Mouse (Mus musculus) hindbrain, embryonic 15.5 days (tissue): ENCODE results near the gene Vamp5. TPM values are rescaled to one million over a fixed set of nuclear protein-coding genes. Genes with fewer than 3 reads are reported as not detected.
A peak's percentile ranks its signal among the peaks of the same experiment; 100 is the strongest.

Experiments
- ATAC-seq: fragments of 200-750 bp; cut with Nextera tagmentation; 2 replicates; pipeline ENCODE4 v1.8.0; 2017; ENCODE audit warnings: low read depth, moderate number of reproducible peaks, moderate TSS enrichment; ENCODE audit not compliant: low FRiP score
- H3K27ac ChIP-seq: fragments of 300-500 bp; sonication (generic); replicated peaks from 2 replicates; pipeline ENCODE4 v1.5.1; 2015; ENCODE audit warnings: mild to moderate bottlenecking, inconsistent platforms
- H3K27me3 ChIP-seq: fragments of 300-500 bp; sonication (generic); 2 replicates; pipeline ENCODE4 v1.6.1; 2015; ENCODE audit warnings: control low read depth, inconsistent platforms
- H3K36me3 ChIP-seq: fragments of 300-500 bp; sonication (generic); 2 replicates; pipeline ENCODE4 v1.6.1; 2015; ENCODE audit warnings: control low read depth, inconsistent platforms
- H3K4me1 ChIP-seq: fragments of 300-500 bp; sonication (generic); replicated peaks from 2 replicates; pipeline ENCODE4 v1.6.1; 2015; ENCODE audit warnings: control low read depth, inconsistent platforms
- H3K4me2 ChIP-seq: fragments of 300-500 bp; sonication (generic); 2 replicates; pipeline ENCODE4 v1.6.1; 2015; ENCODE audit warnings: moderate library complexity, mild to moderate bottlenecking, inconsistent platforms
- H3K4me3 ChIP-seq: fragments of 300-500 bp; sonication (generic); 2 replicates; pipeline ENCODE4 v1.5.1; 2015; ENCODE audit warnings: mild to moderate bottlenecking, inconsistent platforms
- H3K9ac ChIP-seq: fragments of 300-500 bp; sonication (generic); 2 replicates; pipeline ENCODE4 v1.6.1; 2015; ENCODE audit warnings: inconsistent platforms
- H3K9me3 ChIP-seq: fragments of 300-500 bp; sonication (generic); 2 replicates; pipeline ENCODE4 v1.6.1; 2016; ENCODE audit warnings: control low read depth, inconsistent platforms
- WGBS: fragments of 180-500 bp; shearing (Covaris S2); methylation state at CpG from one replicate; pipeline ENCODE4 v1.1.7; 2015; 5-methylcytosine and 5-hydroxymethylcytosine counted together
- polyA plus RNA-seq: library from polyadenylated mRNA; unstranded; fragments of >200 nt; fragmentation: Nextera tagmentation; extraction: Ambion mirVana; gene quantifications from 2 replicates; pipeline ENCODE4 v1.2.1, GENCODE M21; 2015

Gene Vamp5
- polyA plus RNA-seq, 1 experiment from 2014 or later = 16.2 TPM

GRCm38 (mm10) chr6:72374206-72374605, 6.1 kb downstream of the Vamp5 start:
- 81% methylated on average over 7 of the region's 7 CpGs for WGBS
- no peak overlapping the region for H3K4me2 ChIP-seq

GRCm38 (mm10) chr6:72373184-72373583, 7.1 kb downstream of the Vamp5 start:
- Histone ChIP-seq H3K27ac (no peak overlapping the region), H3K4me1 (no peaks in the 10 kb centered on the region), H3K9ac (no peak overlapping the region), H3K4me3 (no peak overlapping the region), H3K4me2 (no peak overlapping the region), H3K36me3 (no peaks in the 10 kb centered on the region), H3K27me3 (no peaks in the 10 kb centered on the region), H3K9me3 (no peaks in the 10 kb centered on the region)
- 80% methylated on average over 4 of the region's 4 CpGs for WGBS
- no peak for ATAC-seq

More at GRCm38 (mm10) chr6:72374206-72374605, 6.1 kb downstream of the Vamp5 start:
- Histone ChIP-seq H3K27me3 (peaks cover 9% of the 10 kb centered on the region; the same call in 1 of the 2 replicates), H3K4me3 (no peak overlapping the region), H3K36me3 (no peaks in the 10 kb centered on the region), H3K9me3 (no peaks in the 10 kb centered on the region), H3K9ac (no peak overlapping the region), H3K4me1 (no peaks in the 10 kb centered on the region), H3K27ac (no peak overlapping the region)
- no peak for ATAC-seq

GRCm38 (mm10) chr6:72371571-72371970, 8.7 kb downstream of the Vamp5 start:
- WGBS = 28% methylated on average over 1 of the region's 1 CpGs
- no peak overlapping the region for H3K4me2 ChIP-seq
- no peak overlapping the region for H3K9ac ChIP-seq
- H3K27ac ChIP-seq = no peak overlapping the region
- no peak for ATAC-seq
- no peaks in the 10 kb centered on the region for H3K27me3 ChIP-seq
- no peak overlapping the region for H3K4me3 ChIP-seq
- no peaks in the 10 kb centered on the region for H3K9me3 ChIP-seq
- no peaks in the 10 kb centered on the region for H3K4me1 ChIP-seq
- no peaks in the 10 kb centered on the region for H3K36me3 ChIP-seq

DNA sequence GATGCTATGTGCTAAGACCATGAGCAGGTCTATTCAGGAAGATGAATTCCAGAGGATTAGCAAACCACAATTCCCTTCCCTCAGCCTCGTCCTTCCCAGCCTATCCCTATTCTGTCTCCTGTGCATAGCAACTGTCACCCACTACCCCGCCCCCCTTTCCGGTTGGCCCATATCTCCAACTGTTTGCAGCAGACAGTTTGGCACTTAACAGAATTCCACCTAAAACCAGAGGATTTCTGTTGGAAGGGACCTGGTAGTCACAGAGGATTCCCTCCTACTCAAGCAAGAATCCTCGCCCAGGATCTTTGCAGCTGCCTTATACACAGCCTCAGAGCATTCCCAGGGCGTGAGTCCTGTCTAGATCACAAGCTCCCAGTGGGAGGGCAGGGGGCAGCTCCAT, 9.1 kb downstream of the Vamp5 start:
- no peak overlapping the region for H3K4me3 ChIP-seq
- no peaks in the 10 kb centered on the region for H3K27me3 ChIP-seq
- no peaks in the 10 kb centered on the region for H3K4me1 ChIP-seq
- WGBS = 47% methylated on average over 5 of the region's 5 CpGs
- H3K9ac ChIP-seq = no peak overlapping the region
- H3K36me3 ChIP-seq = no peaks in the 10 kb centered on the region
- H3K9me3 ChIP-seq = no peaks in the 10 kb centered on the region
- no peak overlapping the region for H3K4me2 ChIP-seq
- no peak overlapping the region for H3K27ac ChIP-seq
- no peak for ATAC-seq

DNA sequence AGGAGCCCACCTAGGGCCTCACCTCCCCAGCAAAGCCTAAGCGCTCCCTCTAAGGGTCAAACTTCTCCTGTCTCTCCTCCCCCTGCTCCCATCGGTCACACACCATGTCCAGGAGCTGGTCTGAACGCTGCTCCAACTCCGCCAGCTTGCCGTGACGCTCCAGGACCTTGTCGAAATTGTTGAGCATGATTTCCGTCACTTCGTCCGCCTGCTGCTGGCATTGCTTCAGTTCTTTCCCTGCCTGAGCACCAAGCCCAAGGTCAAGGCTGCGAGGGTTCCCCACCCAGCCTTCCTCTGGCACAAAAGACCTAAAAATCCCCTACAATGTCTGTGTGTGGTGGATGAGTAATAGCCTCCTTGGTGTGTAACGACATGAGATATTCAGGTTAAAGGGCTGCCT, 10.2 kb downstream of the Vamp5 start:
- 90% methylated on average over 12 of the region's 12 CpGs for WGBS
- Histone ChIP-seq H3K4me3 (no peak overlapping the region), H3K9me3 (no peaks in the 10 kb centered on the region), H3K4me1 (no peaks in the 10 kb centered on the region), H3K27ac (no peak overlapping the region), H3K4me2 (no peak overlapping the region), H3K9ac (no peak overlapping the region), H3K27me3 (no peaks in the 10 kb centered on the region), H3K36me3 (no peaks in the 10 kb centered on the region)
- ATAC-seq = no peak

DNA sequence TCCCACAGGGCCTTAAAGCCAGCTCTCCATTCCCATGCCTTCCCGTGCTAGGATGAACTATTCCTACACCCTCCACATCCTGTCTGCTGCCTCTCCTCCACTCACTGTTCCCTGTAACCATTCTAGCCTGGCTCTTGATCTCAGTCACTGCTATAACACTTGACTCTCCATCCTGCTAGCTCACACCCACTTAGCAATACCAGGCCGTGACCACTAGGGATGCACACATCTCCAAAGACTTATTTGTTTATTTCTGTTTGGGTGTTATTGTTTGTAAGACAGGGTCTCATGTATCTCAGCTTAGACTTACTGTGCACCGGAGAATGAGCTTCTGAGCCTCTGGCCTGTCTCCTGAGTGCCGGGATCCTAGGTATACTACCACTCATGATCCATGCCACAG, 10.7 kb downstream of the Vamp5 start:
- Histone ChIP-seq H3K9ac (no peak overlapping the region), H3K36me3 (no peaks in the 10 kb centered on the region), H3K9me3 (no peaks in the 10 kb centered on the region), H3K27me3 (no peaks in the 10 kb centered on the region), H3K4me2 (no peak overlapping the region), H3K4me3 (no peak overlapping the region), H3K27ac (no peak overlapping the region), H3K4me1 (no peaks in the 10 kb centered on the region)
- 78% methylated on average over 4 of the region's 4 CpGs for WGBS
- no peak for ATAC-seq

DNA sequence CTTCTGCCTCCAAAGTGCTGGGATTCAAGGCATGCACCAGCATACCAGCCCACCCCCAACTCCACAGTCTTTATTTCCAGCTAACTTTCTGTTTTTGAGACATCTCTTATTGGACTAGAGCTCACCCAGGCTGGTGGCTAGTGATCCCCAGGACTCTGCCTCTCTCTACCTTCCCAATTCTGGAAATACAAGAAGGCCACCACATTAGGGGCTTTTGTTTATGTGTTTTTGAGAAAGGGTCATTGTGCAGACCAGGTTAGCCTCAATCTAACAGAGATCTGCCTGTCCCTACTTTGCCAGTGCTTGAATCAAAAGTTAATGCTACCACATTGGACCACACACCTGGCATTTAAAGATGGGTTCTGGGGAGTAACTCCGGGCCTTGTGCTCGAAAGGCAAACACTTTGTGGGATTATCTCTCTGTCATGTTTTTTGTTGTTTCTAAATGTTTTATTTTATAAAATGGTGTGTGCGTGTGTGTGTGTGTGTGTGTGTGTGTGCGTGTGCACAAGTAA, 12.8 kb downstream of the Vamp5 start:
- no peak overlapping the region for H3K27ac ChIP-seq
- H3K4me3 ChIP-seq = no peak overlapping the region
- WGBS = 77% methylated on average over 4 of the region's 4 CpGs
- no peaks in the 10 kb centered on the region for H3K36me3 ChIP-seq
- peaks cover 7% of the 10 kb centered on the region for H3K4me1 ChIP-seq
- no peak for ATAC-seq
- H3K9ac ChIP-seq = no peak overlapping the region
- no peaks in the 10 kb centered on the region for H3K9me3 ChIP-seq
- 0 out of 2 replicates have a peak, but pooled peaks cover 2% of the 10 kb centered on the region for H3K27me3 ChIP-seq
- no peak overlapping the region for H3K4me2 ChIP-seq

- Histone ChIP-seq H3K9me3 (no peaks in the 10 kb centered on the region), H3K4me3 (no peak within 1 kb of the TSS), H3K27ac (no peak within 1 kb of the TSS), H3K36me3 (no peaks in the 10 kb centered on the region), H3K9ac (no peak within 1 kb of the TSS), H3K27me3 (0 out of 2 replicates have a peak, but pooled peaks cover 2% of the 10 kb centered on the region), H3K4me1 (peaks cover 7% of the 10 kb centered on the region), H3K4me2 (no peak within 1 kb of the TSS)
- no peak for ATAC-seq
- WGBS = 74% methylated on average over 4 of the region's 4 CpGs
Measured at GRCm38 (mm10) chr6:72366844-72367443, 13.3 kb downstream of the Vamp5 start, which contains the start of gene Rnf181. Rnf181 (minus strand) TSS chr6:72366956.

GRCm38 (mm10) chr6:72366304-72366703, 14.0 kb downstream of the Vamp5 start:
- WGBS = 66% methylated on average over 3 of the region's 3 CpGs
- ATAC-seq = no peak

DNA sequence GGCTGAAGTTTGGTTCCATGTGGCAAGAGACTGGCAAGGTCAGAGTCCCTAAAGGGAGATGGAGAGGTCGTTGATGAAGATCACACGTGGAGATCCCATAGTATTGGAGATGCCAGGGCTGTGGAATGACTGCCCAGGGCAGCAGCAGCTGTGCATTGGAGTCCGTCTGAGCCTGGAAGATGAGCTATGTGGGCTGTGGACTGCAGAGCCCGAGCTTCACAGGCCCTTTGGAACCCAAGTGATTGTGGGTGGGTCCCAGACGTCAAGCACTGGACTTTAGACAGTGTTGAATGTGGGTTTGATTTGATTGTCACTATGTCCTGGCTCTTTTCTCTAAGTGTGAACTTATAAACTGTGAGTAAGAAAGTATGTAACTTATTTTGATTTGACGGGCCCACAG, 15.3 kb downstream of the Vamp5 start:
- 74% methylated on average over 6 of the region's 6 CpGs for WGBS

More at GRCm38 (mm10) chr6:72366304-72366703, 14.0 kb downstream of the Vamp5 start:
- H3K9ac ChIP-seq = no peak overlapping the region
- no peak overlapping the region for H3K27ac ChIP-seq
- no peaks in the 10 kb centered on the region for H3K36me3 ChIP-seq
- 0 out of 2 replicates have a peak, but pooled peaks cover 2% of the 10 kb centered on the region for H3K27me3 ChIP-seq
- no peaks in the 10 kb centered on the region for H3K9me3 ChIP-seq
- no peak overlapping the region for H3K4me2 ChIP-seq
- H3K4me3 ChIP-seq = no peak overlapping the region
- H3K4me1 ChIP-seq = peaks cover 13% of the 10 kb centered on the region

DNA sequence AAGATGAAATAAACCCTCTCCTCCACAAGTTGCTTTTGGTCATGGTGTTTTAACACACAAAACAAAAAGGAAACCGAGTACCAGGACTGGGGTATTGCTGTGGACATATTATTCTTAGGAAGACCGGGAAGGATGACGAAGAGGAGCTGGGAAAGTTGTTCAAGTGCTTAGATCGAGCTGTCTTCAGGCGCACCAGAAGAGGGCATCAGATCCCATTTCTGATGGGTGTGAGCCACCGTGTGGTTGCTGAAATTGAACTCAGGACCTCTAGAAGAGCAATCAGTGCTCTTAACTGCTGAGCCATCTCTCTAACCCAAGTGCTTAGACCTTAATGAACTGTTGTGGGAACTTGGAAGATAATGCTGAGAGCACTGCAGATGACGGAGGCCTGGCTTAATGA, 16.3 kb downstream of the Vamp5 start:
- no peak overlapping the region for H3K9ac ChIP-seq
- no peaks in the 10 kb centered on the region for H3K9me3 ChIP-seq
- 0 out of 2 replicates have a peak, but pooled peaks cover 2% of the 10 kb centered on the region for H3K27me3 ChIP-seq
- no peak overlapping the region for H3K4me2 ChIP-seq
- peaks cover 15% of the 10 kb centered on the region for H3K36me3 ChIP-seq
- H3K27ac ChIP-seq = no peak overlapping the region
- peaks cover 28% of the 10 kb centered on the region for H3K4me1 ChIP-seq
- 46% methylated on average over 7 of the region's 7 CpGs for WGBS
- ATAC-seq = no peak
- H3K4me3 ChIP-seq = no peak overlapping the region

More for the DNA sequence above, 15.3 kb downstream of the Vamp5 start:
- no peak overlapping the region for H3K4me2 ChIP-seq
- H3K9ac ChIP-seq = no peak overlapping the region
- H3K27me3 ChIP-seq = 0 out of 2 replicates have a peak, but pooled peaks cover 2% of the 10 kb centered on the region
- no peak overlapping the region for H3K4me3 ChIP-seq
- peaks cover 6% of the 10 kb centered on the region; the same call in 1 of the 2 replicates for H3K36me3 ChIP-seq
- H3K4me1 ChIP-seq = peaks cover 25% of the 10 kb centered on the region
- no peak for ATAC-seq
- no peak overlapping the region for H3K27ac ChIP-seq
- H3K9me3 ChIP-seq = no peaks in the 10 kb centered on the region

DNA sequence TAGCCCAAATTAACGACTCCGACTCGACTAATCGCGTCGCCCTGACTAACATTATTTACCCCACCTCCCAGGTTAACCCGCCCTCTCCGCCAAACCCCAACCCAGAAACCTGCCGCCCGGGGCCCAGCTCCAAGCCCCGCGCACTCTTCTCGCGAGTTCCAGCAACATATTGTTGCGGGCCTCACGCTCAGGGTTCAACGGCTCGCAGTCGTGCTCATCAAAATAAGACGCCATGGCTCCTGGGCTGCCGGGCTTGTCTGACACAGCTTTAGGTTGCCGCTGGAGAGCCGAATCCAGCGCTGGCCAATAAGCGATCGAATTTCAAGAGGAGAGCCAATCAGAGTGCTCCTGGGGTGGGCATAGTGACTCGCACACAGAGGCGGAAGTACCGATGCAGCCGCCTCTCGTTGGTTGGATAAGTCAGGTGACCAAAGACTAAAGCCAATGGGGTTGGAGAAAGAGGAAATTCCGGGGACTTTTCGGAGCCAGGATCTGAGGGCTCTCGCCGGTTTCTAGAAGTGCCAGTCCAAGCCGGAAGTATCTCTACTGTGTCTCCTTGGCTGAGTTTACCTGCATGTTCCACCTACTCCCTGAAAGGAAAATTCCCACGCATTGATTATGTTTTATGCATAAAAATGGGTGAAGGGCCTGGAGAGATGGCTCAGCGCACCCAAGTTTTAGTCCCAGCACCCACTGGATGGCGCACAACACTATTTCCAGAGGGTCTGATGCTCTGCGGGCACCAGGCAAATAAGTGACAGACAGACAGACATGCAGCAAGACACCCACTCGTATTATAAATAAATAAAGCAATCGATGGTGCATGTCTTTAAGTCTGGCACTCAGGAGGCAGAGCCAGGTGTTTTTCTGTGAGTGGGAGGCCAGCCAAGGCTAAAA, 17.9 kb downstream of the Vamp5 start:
- no peaks in the 10 kb centered on the region for H3K9me3 ChIP-seq
- peak; percentile 99 for ATAC-seq
- H3K27me3 ChIP-seq = 0 out of 2 replicates have a peak, but pooled peaks cover 2% of the 10 kb centered on the region
- H3K4me2 ChIP-seq = peak overlapping the region; percentile 92
- H3K4me3 ChIP-seq = peak overlapping the region; percentile 74
- peak overlapping the region; percentile 90 for H3K27ac ChIP-seq
- peaks cover 23% of the 10 kb centered on the region for H3K36me3 ChIP-seq
- H3K4me1 ChIP-seq = peaks cover 32% of the 10 kb centered on the region
- 1% methylated on average over 42 of the region's 42 CpGs for WGBS
- peak overlapping the region; percentile 68 for H3K9ac ChIP-seq
